Mouse (Mus musculus) cerebellum, adult 2 months (tissue): Measurements from ENCODE around the gene Prim2. TPM values are rescaled to one million over a fixed set of nuclear protein-coding genes. Genes with fewer than 3 reads are reported as not detected.
A peak's percentile ranks its signal among the peaks of the same experiment; 100 is the strongest.

ENCODE experiments used
- DNase-seq, 2 experiments: peaks; one replicate each; pipeline ENCODE4 v3.0.0; 2021
- H3K27ac ChIP-seq: fragments of 200-500 bp; 2 replicates; pipeline ENCODE4 v1.5.1; 2012; ENCODE audit warnings: low read length, control low read depth, inconsistent platforms; ENCODE audit not compliant: insufficient read depth
- H3K27me3 ChIP-seq: fragments of 200-500 bp; 2 replicates; pipeline ENCODE4 v1.6.1; 2012; ENCODE audit warnings: inconsistent platforms, mild to moderate bottlenecking, low read length, moderate library complexity; ENCODE audit not compliant: control insufficient read depth, insufficient read depth
- H3K4me1 ChIP-seq: fragments of 200-500 bp; 2 replicates; pipeline ENCODE4 v1.6.1; 2011; ENCODE audit warnings: low read length; ENCODE audit not compliant: control insufficient read depth, insufficient read depth
- H3K4me3 ChIP-seq: fragments of 200-500 bp; replicated peaks from 2 replicates; pipeline ENCODE3; 2011; ENCODE audit warnings: mild to moderate bottlenecking, low read depth, low read length, control low read depth; ENCODE audit not compliant: insufficient read depth
- CTCF ChIP-seq: fragments of 200-500 bp; IDR thresholded peaks from 2 replicates; pipeline ENCODE4 v1.5.1; 2011; ENCODE audit warnings: low read depth, mild to moderate bottlenecking, control low read depth, low read length, moderate library complexity, borderline replicate concordance; ENCODE audit not compliant: insufficient read depth
- POLR2A ChIP-seq: fragments of 200-500 bp; IDR thresholded peaks from 2 replicates; pipeline ENCODE4 v1.6.1; 2011; ENCODE audit warnings: low read length, control low read depth, borderline replicate concordance; ENCODE audit not compliant: insufficient read depth
- WGBS: fragments of 180-500 bp; shearing (Covaris S2); methylation state at CpG from one replicate; pipeline ENCODE4 v1.1.7; 2018; 5-methylcytosine and 5-hydroxymethylcytosine counted together
- polyA plus RNA-seq: library from polyadenylated mRNA; depleted of rRNA; stranded (reverse); fragments of >200 nt; gene quantifications from 2 replicates; pipeline ENCODE4 v1.2.3, GENCODE M21; 2012; rRNA removed

Gene Prim2
- polyA plus RNA-seq: 11.8 and 12.2 TPM in 2 replicates

GRCm38 (mm10) chr1:33669708-33670141, at the start of gene Prim2:
Prim2 (minus strand) TSS chr1:33669795.
- TF ChIP-seq CTCF (no peak), POLR2A (peak; percentile 98)
- under 1% methylated on average over 26 of the region's 26 CpGs for WGBS
- Histone ChIP-seq H3K4me3 (peak within 1 kb of the TSS; percentile 98), H3K27ac (peak within 1 kb of the TSS; percentile 85), H3K27me3 (no peaks in the 10 kb centered on the region), H3K4me1 (no peaks in the 10 kb centered on the region)
- DNase-seq: peak; percentile 88 to 90

- Histone ChIP-seq H3K27ac (no peak overlapping the region), H3K4me1 (peaks cover 3% of the 10 kb centered on the region; the same call in 1 of the 2 replicates), H3K4me3 (no peak overlapping the region), H3K27me3 (no peaks in the 10 kb centered on the region)
- no peak for DNase-seq
- TF ChIP-seq CTCF: no peak
- TF ChIP-seq POLR2A: no peak
- 90% methylated on average over 1 of the region's 1 CpGs for WGBS
These were observed 48.0 kb upstream of the Prim2 start for GRCm38 (mm10) chr1:33717636-33718035.

DNA sequence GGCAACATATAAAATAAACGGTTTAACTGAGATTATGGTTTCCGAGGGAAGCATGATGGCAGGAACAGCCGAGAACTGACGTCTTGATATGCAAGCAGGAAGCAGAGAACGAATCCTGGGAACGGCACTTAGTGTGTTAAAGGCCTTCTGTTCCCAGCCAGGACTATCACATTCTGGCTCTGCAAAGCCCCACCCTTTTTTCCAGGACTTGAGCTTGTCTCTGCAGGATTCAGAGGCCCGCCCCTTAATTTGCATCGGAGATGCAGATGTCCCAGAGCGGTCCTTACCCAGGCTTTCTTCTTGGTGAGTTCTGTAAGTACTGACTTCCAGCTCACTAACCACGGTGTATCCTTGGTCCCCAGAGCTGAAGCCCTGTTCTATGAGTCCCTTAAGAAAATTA, 45.2 kb upstream of the Prim2 start:
- TF ChIP-seq POLR2A (no peak), CTCF (no peak)

GRCm38 (mm10) chr1:33712026-33712425, 42.4 kb upstream of the Prim2 start:
- WGBS: 80% methylated on average over 5 of the region's 5 CpGs
- H3K4me1 ChIP-seq: no peaks in the 10 kb centered on the region
- H3K4me3 ChIP-seq: no peak overlapping the region
- H3K27me3 ChIP-seq: no peaks in the 10 kb centered on the region
- DNase-seq: no peak
- no peak overlapping the region for H3K27ac ChIP-seq
- TF ChIP-seq CTCF (no peak), POLR2A (no peak)

More for the DNA sequence above, 45.2 kb upstream of the Prim2 start:
- WGBS: 6% methylated on average over 10 of the region's 10 CpGs
- Histone ChIP-seq H3K27me3 (no peaks in the 10 kb centered on the region), H3K4me3 (no peak overlapping the region), H3K4me1 (no peaks in the 10 kb centered on the region), H3K27ac (no peak overlapping the region)
- DNase-seq: no peak

- Histone ChIP-seq H3K4me1 (no peaks in the 10 kb centered on the region), H3K27ac (no peak overlapping the region), H3K27me3 (no peaks in the 10 kb centered on the region), H3K4me3 (no peak overlapping the region)
- no peak for TF ChIP-seq CTCF
- TF ChIP-seq POLR2A: no peak
- 83% methylated on average over 2 of the region's 2 CpGs for WGBS
- no peak for DNase-seq
These were observed 40.0 kb upstream of the Prim2 start for GRCm38 (mm10) chr1:33709615-33710014.

- H3K4me1 ChIP-seq: no peaks in the 10 kb centered on the region
- TF ChIP-seq POLR2A (no peak), CTCF (no peak)
- DNase-seq: no peak
- H3K4me3 ChIP-seq: no peak overlapping the region
- no peak overlapping the region for H3K27ac ChIP-seq
- no peaks in the 10 kb centered on the region for H3K27me3 ChIP-seq
- WGBS: 54% methylated on average over 3 of the region's 3 CpGs
These were observed 31.6 kb upstream of the Prim2 start for GRCm38 (mm10) chr1:33701244-33701643.

GRCm38 (mm10) chr1:33696016-33696415, 26.4 kb upstream of the Prim2 start:
- no peaks in the 10 kb centered on the region for H3K4me1 ChIP-seq
- 83% methylated on average over 2 of the region's 2 CpGs for WGBS
- H3K4me3 ChIP-seq: no peak overlapping the region
- H3K27me3 ChIP-seq: no peaks in the 10 kb centered on the region
- H3K27ac ChIP-seq: no peak overlapping the region
- TF ChIP-seq CTCF (no peak), POLR2A (no peak)
- no peak for DNase-seq

GRCm38 (mm10) chr1:33693893-33694292, 24.3 kb upstream of the Prim2 start:
- no peak overlapping the region for H3K27ac ChIP-seq
- TF ChIP-seq POLR2A: no peak
- TF ChIP-seq CTCF: no peak
- WGBS: 74% methylated on average over 3 of the region's 3 CpGs
- H3K4me1 ChIP-seq: no peaks in the 10 kb centered on the region
- DNase-seq: no peak
- no peak overlapping the region for H3K4me3 ChIP-seq
- H3K27me3 ChIP-seq: no peaks in the 10 kb centered on the region

- TF ChIP-seq POLR2A: no peak
- TF ChIP-seq CTCF: no peak
- Histone ChIP-seq H3K4me1 (no peaks in the 10 kb centered on the region), H3K27ac (no peak overlapping the region), H3K4me3 (no peak overlapping the region), H3K27me3 (no peaks in the 10 kb centered on the region)
- no peak for DNase-seq
- 45% methylated on average over 4 of the region's 4 CpGs for WGBS
These were observed 20.5 kb upstream of the Prim2 start for GRCm38 (mm10) chr1:33690087-33690448.
